Mouse (Mus musculus) cerebellum, postnatal 4 days (tissue): ENCODE data around the gene Ippk.

ENCODE experiments used
- DNase-seq, 2 experiments: peaks; one replicate each; pipeline ENCODE4 v3.0.0; 2022; ENCODE audit warnings: low spot score in 2 of 2, mixed read lengths in 1 of 2

Gene Ippk

GRCm38 (mm10) chr13:49480551-49480950 lies 59.5 kb downstream of the Ippk start:
- no peak for DNase-seq

GRCm38 (mm10) chr13:49485388-49485787 lies 64.3 kb downstream of the Ippk start:
- DNase-seq = no peak

- no peak for DNase-seq
Measured at GRCm38 (mm10) chr13:49492376-49493368, 71.6 kb downstream of the Ippk start, which contains the start of gene Tes3-ps. TSS of gene Tes3-ps (plus strand) at chr13:49493318.

- DNase-seq = no peak
Measured at GRCm38 (mm10) chr13:49504510-49504909, 83.5 kb downstream of the Ippk start, which contains the start of gene Ecm2. TSS of gene Ecm2 (plus strand) at chr13:49504810.

GRCm38 (mm10) chr13:49505776-49506175 lies 84.7 kb downstream of the Ippk start:
- no peak for DNase-seq

GRCm38 (mm10) chr13:49507176-49507575 lies 86.1 kb downstream of the Ippk start:
- no peak for DNase-seq
